Mouse (Mus musculus) stomach, embryonic 14.5 days (tissue): ENCODE data around the gene Psmc3. TPM values are rescaled to one million over a fixed set of nuclear protein-coding genes. Genes with fewer than 3 reads are reported as not detected.

ENCODE experiments used
- ATAC-seq: fragments of 200-750 bp; cut with Nextera tagmentation; 2 replicates; pipeline ENCODE4 v1.8.0; 2017; ENCODE audit warnings: low read depth, moderate TSS enrichment; ENCODE audit not compliant: insufficient number of reproducible peaks, insufficient read depth, low FRiP score
- H3K27ac ChIP-seq: fragments of 300-500 bp; sonication (generic); 2 replicates; pipeline ENCODE4 v1.5.1; 2014; ENCODE audit warnings: mild to moderate bottlenecking, low read length, moderate library complexity, mixed read lengths
- H3K27me3 ChIP-seq: fragments of 300-500 bp; sonication (generic); 2 replicates; pipeline ENCODE4 v1.6.1; 2014; ENCODE audit warnings: low read length, control low read depth, mixed read lengths; ENCODE audit not compliant: control insufficient read depth, insufficient read depth
- H3K36me3 ChIP-seq: fragments of 300-500 bp; sonication (generic); 2 replicates; pipeline ENCODE4 v1.6.1; 2014; ENCODE audit warnings: mild to moderate bottlenecking, control low read depth, low read length, moderate library complexity, mixed read lengths; ENCODE audit not compliant: control insufficient read depth, insufficient read depth
- H3K4me1 ChIP-seq: fragments of 300-500 bp; sonication (generic); 2 replicates; pipeline ENCODE4 v1.6.1; 2014; ENCODE audit warnings: low read length, control low read depth, mixed read lengths; ENCODE audit not compliant: control insufficient read depth, insufficient read depth
- H3K4me2 ChIP-seq: fragments of 300-500 bp; sonication (generic); replicated peaks from 2 replicates; pipeline ENCODE4 v1.6.1; 2014; ENCODE audit warnings: low read depth, low read length, control low read depth
- H3K4me3 ChIP-seq: fragments of 300-500 bp; sonication (generic); 2 replicates; pipeline ENCODE4 v1.5.1; 2014; ENCODE audit warnings: low read depth, low read length, control low read depth
- H3K9ac ChIP-seq: fragments of 300-500 bp; sonication (generic); replicated peaks from 2 replicates; pipeline ENCODE4 v1.6.1; 2014; ENCODE audit warnings: low read depth, mild to moderate bottlenecking, control low read depth, low read length, moderate library complexity, mixed read lengths
- H3K9me3 ChIP-seq: fragments of 300-500 bp; sonication (generic); 2 replicates; pipeline ENCODE4 v1.6.1; 2016; ENCODE audit warnings: low read depth, low read length, control low read depth; ENCODE audit not compliant: control insufficient read depth
- WGBS: fragments of 180-500 bp; shearing (Covaris S2); extraction: QIAGEN DNeasy Blood & Tissue Kit; methylation state at CpG from one replicate; pipeline ENCODE4 v1.1.7; 2014; 5-methylcytosine and 5-hydroxymethylcytosine counted together
- polyA plus RNA-seq: library from polyadenylated mRNA; unstranded; fragments of >200 nt; fragmentation: Nextera tagmentation; extraction: Ambion mirVana; gene quantifications from 2 replicates; pipeline ENCODE4 v1.2.1, GENCODE M21; 2014

Psmc3 gene
- polyA plus RNA-seq, 1 experiment from 2014 or later, result 313 TPM

DNA sequence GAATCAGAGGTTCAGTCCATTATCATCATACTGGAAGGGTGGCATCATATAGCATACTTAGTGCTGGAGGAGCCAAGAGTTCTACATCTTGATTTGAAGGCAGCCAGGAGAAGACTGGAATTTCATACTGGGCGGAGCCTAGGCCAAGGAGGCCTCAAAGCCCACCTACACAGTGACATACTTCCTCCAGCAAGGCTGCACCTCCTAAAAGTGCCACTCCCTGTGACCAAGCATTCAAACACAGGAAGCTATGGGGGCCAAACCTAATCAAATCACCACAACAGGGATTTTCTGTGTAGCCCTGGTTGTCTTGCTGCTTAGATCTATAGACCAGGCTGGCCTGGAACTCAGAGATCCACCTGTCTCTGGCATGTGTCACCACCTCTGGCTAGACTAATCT is 29.9 kb upstream of the Psmc3 start:
- ATAC-seq, result no peak
- WGBS, result 86% methylated on average over 1 of the region's 1 CpGs
- no peaks in the 10 kb centered on the region for H3K9me3 ChIP-seq
- no peaks in the 10 kb centered on the region for H3K4me1 ChIP-seq
- H3K4me2 ChIP-seq, result no peak overlapping the region
- no peaks in the 10 kb centered on the region for H3K27me3 ChIP-seq
- H3K4me3 ChIP-seq, result no peak overlapping the region
- H3K9ac ChIP-seq, result no peak overlapping the region
- H3K36me3 ChIP-seq, result peaks cover 10% of the 10 kb centered on the region; the same call in 1 of the 2 replicates
- H3K27ac ChIP-seq, result no peak overlapping the region

GRCm38 (mm10) chr2:91025081-91025516 is 28.7 kb upstream of the Psmc3 start:
- WGBS, result 82% methylated on average over 1 of the region's 1 CpGs
- Histone ChIP-seq H3K27ac (no peak overlapping the region), H3K4me3 (no peak overlapping the region), H3K4me2 (no peak overlapping the region), H3K9me3 (no peaks in the 10 kb centered on the region), H3K4me1 (no peaks in the 10 kb centered on the region), H3K36me3 (peaks cover 7% of the 10 kb centered on the region; the same call in 1 of the 2 replicates), H3K9ac (no peak overlapping the region), H3K27me3 (no peaks in the 10 kb centered on the region)
- ATAC-seq, result no peak

DNA sequence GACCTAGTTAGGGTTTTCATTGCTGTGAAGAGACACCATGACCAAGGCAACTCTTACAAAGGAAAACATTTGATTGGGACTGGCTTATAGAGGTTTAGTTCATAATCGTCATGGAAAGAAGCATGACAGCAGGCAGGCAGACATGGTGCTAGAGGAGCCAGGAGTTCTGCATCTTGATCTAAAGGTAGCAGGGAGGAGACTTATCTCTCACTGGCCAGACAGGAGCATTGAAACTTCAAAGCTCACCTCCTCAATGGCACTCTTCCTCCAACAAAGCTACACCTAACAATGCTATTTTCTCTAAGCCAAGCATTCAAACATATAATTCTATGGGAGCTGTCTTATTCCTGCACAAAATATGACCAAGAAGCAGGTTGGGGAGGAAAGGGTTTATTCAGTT is 27.3 kb upstream of the Psmc3 start:
- WGBS, result 81% methylated on average over 1 of the region's 1 CpGs

DNA sequence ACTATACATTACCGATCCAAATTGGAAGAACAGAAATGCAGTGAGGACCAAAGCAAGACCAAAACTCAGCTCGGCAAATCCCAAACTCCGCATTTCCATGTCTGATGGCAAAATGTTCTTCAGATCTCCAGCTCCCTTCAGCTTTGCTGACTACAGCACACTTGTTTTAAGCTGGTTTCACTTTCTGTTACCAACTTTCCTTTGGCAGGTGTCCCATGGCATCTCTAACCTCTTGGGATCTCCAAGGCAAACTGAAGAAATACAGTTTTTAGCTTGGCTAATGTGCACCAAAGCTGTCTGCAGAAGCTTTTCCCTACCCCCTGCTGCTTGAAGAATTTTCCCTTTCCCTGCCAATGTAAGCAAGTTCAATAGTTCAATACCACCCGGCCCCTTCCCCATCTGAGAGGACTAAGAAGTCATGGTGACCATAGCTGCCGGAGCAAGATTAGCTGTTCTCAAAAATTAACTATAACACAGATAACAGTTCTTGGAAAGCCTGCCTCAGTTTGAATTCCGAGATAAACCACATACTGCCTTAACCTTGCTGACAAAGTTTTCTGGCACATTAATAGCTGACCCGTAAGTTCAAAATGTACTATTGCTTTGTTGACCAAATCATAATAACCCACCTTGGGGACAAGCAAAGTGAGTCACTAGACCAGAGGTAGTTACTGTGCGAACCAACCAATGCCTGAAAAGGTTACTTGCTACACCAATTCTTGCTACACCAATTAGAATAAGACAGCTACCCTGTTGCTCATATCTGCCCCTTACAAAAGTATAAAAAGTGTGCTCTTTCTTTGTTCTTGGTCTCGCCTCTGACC is 26.2 kb upstream of the Psmc3 start:
- ATAC-seq, result no peak
- no peak overlapping the region for H3K4me2 ChIP-seq
- WGBS, result 85% methylated on average over 9 of the region's 9 CpGs
- no peaks in the 10 kb centered on the region for H3K36me3 ChIP-seq
- H3K27ac ChIP-seq, result no peak overlapping the region
- no peaks in the 10 kb centered on the region for H3K9me3 ChIP-seq
- no peak overlapping the region for H3K4me3 ChIP-seq
- no peaks in the 10 kb centered on the region for H3K4me1 ChIP-seq
- no peaks in the 10 kb centered on the region for H3K27me3 ChIP-seq
- no peak overlapping the region for H3K9ac ChIP-seq

More for the DNA sequence above, 27.3 kb upstream of the Psmc3 start:
- no peaks in the 10 kb centered on the region for H3K27me3 ChIP-seq
- H3K9ac ChIP-seq, result no peak overlapping the region
- no peaks in the 10 kb centered on the region for H3K4me1 ChIP-seq
- ATAC-seq, result no peak
- no peak overlapping the region for H3K27ac ChIP-seq
- no peaks in the 10 kb centered on the region for H3K9me3 ChIP-seq
- no peak overlapping the region for H3K4me3 ChIP-seq
- no peak overlapping the region for H3K4me2 ChIP-seq
- H3K36me3 ChIP-seq, result no peaks in the 10 kb centered on the region

GRCm38 (mm10) chr2:91031216-91031615 is 22.6 kb upstream of the Psmc3 start:
- Histone ChIP-seq H3K27me3 (no peaks in the 10 kb centered on the region), H3K9me3 (no peaks in the 10 kb centered on the region), H3K9ac (no peak overlapping the region), H3K4me3 (no peak overlapping the region), H3K4me1 (no peaks in the 10 kb centered on the region), H3K27ac (no peak overlapping the region), H3K4me2 (no peak overlapping the region), H3K36me3 (no peaks in the 10 kb centered on the region)
- 85% methylated on average over 4 of the region's 4 CpGs for WGBS
- ATAC-seq, result no peak

DNA sequence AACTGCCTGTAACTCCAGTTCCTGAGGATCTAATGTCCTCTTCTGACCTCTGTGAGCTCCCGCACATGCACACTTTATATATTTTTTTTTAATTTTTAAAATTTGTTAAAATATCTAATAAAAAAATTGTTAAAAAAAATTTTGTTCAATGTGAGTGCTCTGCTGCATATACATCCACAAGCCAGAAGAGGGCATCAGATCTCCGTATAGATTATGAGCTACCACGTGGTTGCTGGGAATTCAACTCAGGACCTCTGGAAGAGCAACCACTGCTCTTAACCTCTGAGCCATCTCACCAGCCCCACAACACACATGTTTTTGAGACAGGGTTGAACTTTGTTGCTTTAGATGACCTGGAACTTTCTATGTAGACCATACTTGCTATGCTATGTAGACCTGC is 20.8 kb upstream of the Psmc3 start:
- no peaks in the 10 kb centered on the region for H3K36me3 ChIP-seq
- no peak overlapping the region for H3K9ac ChIP-seq
- 21% methylated on average over 3 of the region's 3 CpGs for WGBS
- ATAC-seq, result no peak
- no peaks in the 10 kb centered on the region for H3K27me3 ChIP-seq
- H3K4me2 ChIP-seq, result no peak overlapping the region
- H3K4me3 ChIP-seq, result no peak overlapping the region
- H3K27ac ChIP-seq, result no peak overlapping the region
- H3K4me1 ChIP-seq, result no peaks in the 10 kb centered on the region
- no peaks in the 10 kb centered on the region for H3K9me3 ChIP-seq

- no peaks in the 10 kb centered on the region for H3K4me1 ChIP-seq
- no peak within 1 kb of the TSS for H3K4me2 ChIP-seq
- H3K36me3 ChIP-seq, result no peaks in the 10 kb centered on the region
- no peak within 1 kb of the TSS for H3K9ac ChIP-seq
- no peaks in the 10 kb centered on the region for H3K27me3 ChIP-seq
- 55% methylated on average over 9 of the region's 9 CpGs for WGBS
- peak; percentile 24; the same call in 1 of the 2 replicates for ATAC-seq
- no peak within 1 kb of the TSS for H3K27ac ChIP-seq
- no peak within 1 kb of the TSS for H3K4me3 ChIP-seq
- no peaks in the 10 kb centered on the region for H3K9me3 ChIP-seq
Measured at GRCm38 (mm10) chr2:91035385-91035784, 18.4 kb upstream of the Psmc3 start, which contains the start of gene Rapsn. Gene Rapsn, plus strand, starts transcription at chr2:91035620.

DNA sequence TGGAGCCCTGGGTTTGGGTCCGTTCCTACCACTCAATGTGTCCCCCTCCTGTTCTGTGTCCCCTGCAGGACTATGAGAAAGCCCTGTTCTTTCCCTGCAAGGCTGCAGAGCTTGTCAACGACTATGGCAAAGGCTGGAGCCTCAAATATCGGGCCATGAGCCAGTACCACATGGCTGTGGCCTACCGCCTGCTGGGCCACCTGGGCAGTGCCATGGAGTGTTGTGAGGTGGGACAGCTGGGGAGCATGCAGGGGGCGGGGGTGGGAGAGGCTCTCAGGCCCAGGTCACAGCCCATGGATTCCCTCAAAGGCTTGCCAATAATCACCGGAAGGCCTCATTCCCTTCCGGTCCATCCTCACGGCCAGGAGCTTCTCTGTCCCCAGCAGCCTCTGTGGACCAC is 12.0 kb upstream of the Psmc3 start:
- no peaks in the 10 kb centered on the region for H3K4me1 ChIP-seq
- no peaks in the 10 kb centered on the region for H3K36me3 ChIP-seq
- no peaks in the 10 kb centered on the region for H3K27me3 ChIP-seq
- no peak for ATAC-seq
- no peaks in the 10 kb centered on the region for H3K9me3 ChIP-seq
- no peak overlapping the region for H3K4me3 ChIP-seq
- 75% methylated on average over 8 of the region's 8 CpGs for WGBS
- no peak overlapping the region for H3K4me2 ChIP-seq
- H3K27ac ChIP-seq, result no peak overlapping the region
- no peak overlapping the region for H3K9ac ChIP-seq
